Mouse (Mus musculus) G1E (cell line): ENCODE measurements around the gene Sipa1l3.

ENCODE experiments used
- CTCF ChIP-seq: IDR thresholded peaks from 2 replicates; pipeline ENCODE4 v1.5.1; 2012; ENCODE audit warnings: low read depth, low read length, inconsistent platforms, mixed read lengths
- GATA2 ChIP-seq: IDR thresholded peaks from 2 replicates; pipeline ENCODE4 v1.6.1; 2012; ENCODE audit warnings: low read depth, low read length, inconsistent platforms, borderline replicate concordance
- POLR2AphosphoS5 ChIP-seq: IDR thresholded peaks from 2 replicates; pipeline ENCODE4 v1.6.1; 2012; ENCODE audit warnings: low read depth, low read length, inconsistent platforms; ENCODE audit not compliant: insufficient replicate concordance
- TAL1 ChIP-seq: conservative IDR thresholded peaks from 2 replicates; pipeline ENCODE4 v1.6.1; 2012; ENCODE audit warnings: low read depth, low read length, inconsistent platforms, mixed read lengths

DNA sequence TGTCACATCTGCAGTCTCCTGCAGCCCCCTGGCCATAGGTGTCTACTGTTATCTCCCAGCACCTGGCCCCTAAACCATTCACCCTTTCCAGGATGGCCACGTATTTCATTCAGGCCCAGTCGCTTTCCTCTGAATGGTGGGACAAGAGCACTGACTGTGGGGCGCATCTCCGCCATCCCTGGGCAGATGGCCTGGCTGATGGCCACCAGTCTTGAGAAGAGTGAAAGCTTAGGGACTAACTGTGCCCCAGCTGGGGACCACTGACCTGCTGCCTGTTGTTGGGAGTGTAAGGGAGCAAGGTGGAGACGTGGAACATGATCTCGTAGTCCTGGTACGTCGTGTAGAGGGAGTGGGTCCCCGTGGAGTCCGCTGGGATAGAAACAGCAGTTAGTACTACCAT lies 132.7 kb downstream of the Sipa1l3 start:
- TF ChIP-seq CTCF (no peak), TAL1 (no peak), GATA2 (no peak), POLR2AphosphoS5 (no peak)
